Mouse (Mus musculus): ENCODE measurements around the gene Ccdc125.
A peak's percentile ranks its signal among the peaks of the same experiment; 100 is the strongest.

The Ccdc125 gene

GRCm38 (mm10) chr13:100669291-100670022, at the start of gene Ccdc125:
Gene Ccdc125, plus strand, starts transcription at chr13:100669717.
- DNase-seq (ENCODE audit: low read depth) = peak; percentile 60

- DNase-seq (ENCODE audit: low read depth) = no peak
Measured at GRCm38 (mm10) chr13:100622241-100622640, 47.3 kb upstream of the Ccdc125 start.

GRCm38 (mm10) chr13:100634106-100634691, 35.3 kb upstream of the Ccdc125 start:
- DNase-seq (ENCODE audit: low read depth) = no peak

- no peak for DNase-seq (ENCODE audit: low read depth)
Measured at GRCm38 (mm10) chr13:100642471-100643209, 26.9 kb upstream of the Ccdc125 start.

GRCm38 (mm10) chr13:100648223-100648622, 21.3 kb upstream of the Ccdc125 start:
- DNase-seq (ENCODE audit: low read depth) = no peak

- DNase-seq (ENCODE audit: low read depth) = peak; percentile 97
Measured at GRCm38 (mm10) chr13:100650550-100651438, 18.7 kb upstream of the Ccdc125 start, which contains the start of the genes Ak6 and Rad17. Gene Ak6, plus strand, starts transcription at chr13:100650979. Gene Rad17, minus strand, starts transcription at chr13:100651051.

GRCm38 (mm10) chr13:100651439-100652186, 17.9 kb upstream of the Ccdc125 start, which contains the start of gene Taf9:
Gene Taf9, plus strand, starts transcription at chr13:100651579.
- no peak for DNase-seq (ENCODE audit: low read depth)

GRCm38 (mm10) chr13:100658091-100658490, 11.4 kb upstream of the Ccdc125 start:
- no peak for DNase-seq (ENCODE audit: low read depth)

- DNase-seq (ENCODE audit: low read depth) = peak; percentile 82
Measured at GRCm38 (mm10) chr13:100659864-100660456, 9.6 kb upstream of the Ccdc125 start.

- DNase-seq (ENCODE audit: low read depth) = peak; percentile 57
Measured at GRCm38 (mm10) chr13:100670181-100670741, 744 bp downstream of the Ccdc125 start.

GRCm38 (mm10) chr13:100675936-100676635, 6.6 kb downstream of the Ccdc125 start:
- DNase-seq (ENCODE audit: low read depth) = no peak

GRCm38 (mm10) chr13:100681615-100682014, 12.1 kb downstream of the Ccdc125 start:
- no peak for DNase-seq (ENCODE audit: low read depth)

- no peak for DNase-seq (ENCODE audit: low read depth)
Measured at GRCm38 (mm10) chr13:100682837-100683236, 13.3 kb downstream of the Ccdc125 start.

- DNase-seq (ENCODE audit: low read depth) = peak; percentile 48
Measured at GRCm38 (mm10) chr13:100684355-100684754, 14.8 kb downstream of the Ccdc125 start.

GRCm38 (mm10) chr13:100687513-100687912, 18.0 kb downstream of the Ccdc125 start:
- DNase-seq (ENCODE audit: low read depth) = no peak

- DNase-seq (ENCODE audit: low read depth) = no peak
Measured at GRCm38 (mm10) chr13:100697541-100697940, 28.0 kb downstream of the Ccdc125 start.

GRCm38 (mm10) chr13:100698866-100699265, 29.3 kb downstream of the Ccdc125 start:
- no peak for DNase-seq (ENCODE audit: low read depth)

GRCm38 (mm10) chr13:100703468-100703867, 34.0 kb downstream of the Ccdc125 start:
- DNase-seq (ENCODE audit: low read depth) = no peak

- no peak for DNase-seq (ENCODE audit: low read depth)
Measured at GRCm38 (mm10) chr13:100706206-100706605, 36.7 kb downstream of the Ccdc125 start.

GRCm38 (mm10) chr13:100715467-100715866, 46.0 kb downstream of the Ccdc125 start:
- no peak for DNase-seq (ENCODE audit: low read depth)

Measured in naive thymus-derived CD4-positive, alpha-beta T cell, adult 2 months (primary cell).